Mouse (Mus musculus) hindbrain, embryonic 13.5 days (tissue): Measurements from ENCODE around the gene Iqgap1. TPM values are rescaled to one million over a fixed set of nuclear protein-coding genes. Genes with fewer than 3 reads are reported as not detected.
"Not testable (repeated sequence)": the region's sequence is repeated elsewhere in the genome, so short reads cannot be mapped to it uniquely, and the experiment has no call there.

ENCODE experiments used
- ATAC-seq: fragments of 200-750 bp; cut with Nextera tagmentation; 2 replicates; pipeline ENCODE4 v1.8.0; 2017; ENCODE audit warnings: moderate TSS enrichment; ENCODE audit not compliant: low FRiP score
- H3K27ac ChIP-seq: fragments of 300-500 bp; sonication (generic); 2 replicates; pipeline ENCODE4 v1.5.1; 2015; ENCODE audit warnings: inconsistent platforms, mild to moderate bottlenecking, moderate library complexity
- H3K27me3 ChIP-seq: fragments of 300-500 bp; sonication (generic); 2 replicates; pipeline ENCODE4 v1.6.1; 2015; ENCODE audit warnings: mild to moderate bottlenecking, inconsistent platforms
- H3K36me3 ChIP-seq: fragments of 300-500 bp; sonication (generic); 2 replicates; pipeline ENCODE4 v1.6.1; 2015; ENCODE audit warnings: mild to moderate bottlenecking, inconsistent platforms
- H3K4me1 ChIP-seq: fragments of 300-500 bp; sonication (generic); replicated peaks from 2 replicates; pipeline ENCODE4 v1.6.1; 2015; ENCODE audit warnings: inconsistent platforms
- H3K4me2 ChIP-seq: fragments of 300-500 bp; sonication (generic); 2 replicates; pipeline ENCODE4 v1.6.1; 2015; ENCODE audit warnings: inconsistent platforms, mild to moderate bottlenecking, moderate library complexity
- H3K4me3 ChIP-seq: fragments of 300-500 bp; sonication (generic); 2 replicates; pipeline ENCODE4 v1.5.1; 2015; ENCODE audit warnings: mild to moderate bottlenecking, inconsistent platforms
- H3K9ac ChIP-seq: fragments of 300-500 bp; sonication (generic); 2 replicates; pipeline ENCODE4 v1.6.1; 2015; ENCODE audit warnings: mild to moderate bottlenecking, inconsistent platforms
- H3K9me3 ChIP-seq: fragments of 300-500 bp; sonication (generic); 2 replicates; pipeline ENCODE4 v1.6.1; 2016; ENCODE audit warnings: inconsistent platforms
- WGBS: fragments of 180-500 bp; shearing (Covaris S2); methylation state at CpG from one replicate; pipeline ENCODE4 v1.1.7; 2015; 5-methylcytosine and 5-hydroxymethylcytosine counted together
- polyA plus RNA-seq: library from polyadenylated mRNA; unstranded; fragments of >200 nt; fragmentation: Nextera tagmentation; extraction: Ambion mirVana; gene quantifications from 2 replicates; pipeline ENCODE4 v1.2.1, GENCODE M21; 2015

The Iqgap1 gene
- polyA plus RNA-seq, 1 experiment from 2014 or later, result 21.1 TPM

- 94% methylated on average over 15 of the region's 15 CpGs for WGBS
- no peak for ATAC-seq
- H3K27ac ChIP-seq, result no peak overlapping the region
Measured at GRCm38 (mm10) chr7:80774615-80775447, 50.9 kb downstream of the Iqgap1 start.

GRCm38 (mm10) chr7:80773834-80774614, 51.8 kb downstream of the Iqgap1 start:
- H3K36me3 ChIP-seq, result no peaks in the 10 kb centered on the region
- peak overlapping the region; percentile 48; the same call in 1 of the 2 replicates for H3K27ac ChIP-seq
- no peak overlapping the region for H3K4me2 ChIP-seq
- H3K4me3 ChIP-seq, result no peak overlapping the region
- H3K4me1 ChIP-seq, result peaks cover 4% of the 10 kb centered on the region; the same call in 1 of the 2 replicates
- no peak overlapping the region for H3K9ac ChIP-seq
- no peaks in the 10 kb centered on the region for H3K27me3 ChIP-seq
- H3K9me3 ChIP-seq, result no peaks in the 10 kb centered on the region
- WGBS, result 83% methylated on average over 14 of the region's 14 CpGs
- no peak for ATAC-seq

More at GRCm38 (mm10) chr7:80774615-80775447, 50.9 kb downstream of the Iqgap1 start:
- no peaks in the 10 kb centered on the region for H3K27me3 ChIP-seq
- peaks cover 4% of the 10 kb centered on the region; the same call in 1 of the 2 replicates for H3K4me1 ChIP-seq
- H3K9me3 ChIP-seq, result no peaks in the 10 kb centered on the region
- H3K9ac ChIP-seq, result no peak overlapping the region
- H3K36me3 ChIP-seq, result no peaks in the 10 kb centered on the region
- no peak overlapping the region for H3K4me3 ChIP-seq
- H3K4me2 ChIP-seq, result no peak overlapping the region

DNA sequence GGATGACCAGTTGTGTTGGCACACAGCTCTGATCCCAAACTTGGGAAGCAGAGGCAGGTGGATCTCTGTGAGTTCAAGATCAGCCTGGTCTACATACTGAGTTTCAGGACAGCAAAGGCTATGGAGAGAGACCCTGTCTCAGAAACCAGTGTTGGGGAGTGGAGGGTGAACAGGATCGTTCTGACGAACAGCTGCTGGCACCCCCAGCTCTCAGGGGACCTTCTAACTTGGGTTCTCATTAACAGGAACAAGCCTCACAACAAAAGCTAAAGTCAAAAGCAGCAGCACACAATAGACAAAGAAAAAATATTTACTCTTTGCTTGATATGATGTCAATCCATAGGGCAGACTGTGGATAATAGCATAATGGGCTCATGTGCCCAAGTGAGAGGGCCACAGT, 55.3 kb downstream of the Iqgap1 start:
- H3K9ac ChIP-seq, result no peak overlapping the region
- H3K4me1 ChIP-seq, result peaks cover 13% of the 10 kb centered on the region; the same call in 1 of the 2 replicates
- H3K9me3 ChIP-seq, result no peaks in the 10 kb centered on the region
- H3K27me3 ChIP-seq, result no peaks in the 10 kb centered on the region
- no peak overlapping the region for H3K27ac ChIP-seq
- H3K4me3 ChIP-seq, result no peak overlapping the region
- no peak overlapping the region for H3K4me2 ChIP-seq
- H3K36me3 ChIP-seq, result peaks cover 8% of the 10 kb centered on the region
- WGBS, result 72% methylated on average over 2 of the region's 2 CpGs
- ATAC-seq, result no peak

- Histone ChIP-seq H3K27me3 (no peaks in the 10 kb centered on the region), H3K9me3 (no peaks in the 10 kb centered on the region), H3K9ac (no peak overlapping the region; the same call in 1 of the 2 replicates), H3K4me2 (no peak overlapping the region), H3K36me3 (peaks cover 8% of the 10 kb centered on the region), H3K4me3 (no peak overlapping the region), H3K27ac (peak overlapping the region; percentile 56; the same call in 1 of the 2 replicates), H3K4me1 (peaks cover 20% of the 10 kb centered on the region)
- 84% methylated on average over 11 of the region's 11 CpGs for WGBS
- no peak for ATAC-seq
Measured at GRCm38 (mm10) chr7:80766861-80767312, 58.9 kb downstream of the Iqgap1 start.

GRCm38 (mm10) chr7:80766072-80766471, 59.7 kb downstream of the Iqgap1 start:
- WGBS, result 75% methylated on average over 3 of the region's 3 CpGs
- Histone ChIP-seq H3K36me3 (peaks cover 8% of the 10 kb centered on the region), H3K4me2 (no peak overlapping the region), H3K9ac (no peak overlapping the region), H3K9me3 (no peaks in the 10 kb centered on the region), H3K4me1 (peaks cover 20% of the 10 kb centered on the region), H3K4me3 (no peak overlapping the region), H3K27me3 (no peaks in the 10 kb centered on the region), H3K27ac (no peak overlapping the region)
- ATAC-seq, result no peak

DNA sequence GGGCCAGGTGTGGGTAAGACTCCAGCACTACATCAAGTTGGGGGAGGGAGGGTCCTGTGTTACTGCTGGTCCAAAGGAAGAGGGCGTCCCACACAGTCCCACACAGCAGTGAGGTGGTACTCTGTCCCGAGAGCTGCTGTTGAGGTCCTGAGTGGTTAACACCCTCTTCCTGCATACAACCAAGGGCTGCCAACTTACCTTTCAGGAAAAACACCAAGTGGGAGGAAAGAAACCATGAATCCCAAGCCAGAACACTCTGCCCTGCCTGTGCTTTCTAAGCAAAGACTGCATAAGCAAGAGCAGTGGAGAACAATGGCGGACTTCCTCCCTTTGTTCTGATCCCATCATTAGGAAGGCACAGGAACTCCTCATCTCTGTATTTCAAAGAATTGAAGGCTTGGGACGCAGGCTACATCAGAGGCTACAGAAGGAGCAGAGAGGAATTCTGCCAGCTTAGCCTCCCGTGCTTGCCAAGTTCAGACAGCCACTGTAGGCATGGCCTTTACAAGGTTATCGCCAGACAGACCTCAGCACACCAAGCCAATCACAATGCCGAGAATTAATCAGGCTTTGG, 61.8 kb downstream of the Iqgap1 start:
- H3K4me3 ChIP-seq, result no peak overlapping the region
- H3K27me3 ChIP-seq, result no peaks in the 10 kb centered on the region
- H3K27ac ChIP-seq, result peak overlapping the region; percentile 63
- no peak overlapping the region; the same call in 1 of the 2 replicates for H3K4me2 ChIP-seq
- 57% methylated on average over 7 of the region's 7 CpGs for whole genome bisulfite sequencing
- peaks cover 20% of the 10 kb centered on the region for H3K4me1 ChIP-seq
- H3K36me3 ChIP-seq, result peaks cover 8% of the 10 kb centered on the region
- no peak overlapping the region for H3K9ac ChIP-seq
- H3K9me3 ChIP-seq, result no peaks in the 10 kb centered on the region
- no peak for ATAC-seq

DNA sequence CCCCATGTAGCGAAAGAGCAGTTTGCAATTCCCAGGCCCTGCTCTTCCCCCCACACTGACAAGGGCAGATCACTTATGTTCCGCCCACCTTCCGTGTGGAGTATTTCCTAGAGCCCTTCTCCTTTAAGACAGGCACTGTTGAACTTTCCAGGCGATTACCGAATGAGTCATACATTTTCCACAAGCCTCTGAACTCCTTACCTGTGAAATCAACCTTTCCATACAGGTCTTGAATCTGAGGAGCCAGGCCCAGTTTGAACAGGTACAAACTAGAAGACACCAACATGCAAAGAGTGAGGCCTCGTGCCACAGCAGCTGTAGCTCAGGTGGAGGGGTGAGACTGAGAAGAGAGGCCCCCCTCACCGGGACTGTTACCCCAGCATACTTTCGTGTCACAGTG, 63.5 kb downstream of the Iqgap1 start:
- H3K4me1 ChIP-seq, result peaks cover 19% of the 10 kb centered on the region
- H3K4me2 ChIP-seq, result no peak overlapping the region
- WGBS, result 87% methylated on average over 8 of the region's 8 CpGs
- H3K27me3 ChIP-seq, result no peaks in the 10 kb centered on the region
- no peak overlapping the region for H3K4me3 ChIP-seq
- no peak overlapping the region for H3K27ac ChIP-seq
- H3K9me3 ChIP-seq, result no peaks in the 10 kb centered on the region
- peaks cover 24% of the 10 kb centered on the region for H3K36me3 ChIP-seq
- no peak overlapping the region for H3K9ac ChIP-seq
- no peak for ATAC-seq

- H3K4me2 ChIP-seq, result no peak overlapping the region
- no peak overlapping the region for H3K9ac ChIP-seq
- WGBS, result 87% methylated on average over 2 of the region's 2 CpGs
- no peaks in the 10 kb centered on the region for H3K4me1 ChIP-seq
- no peaks in the 10 kb centered on the region for H3K27me3 ChIP-seq
- H3K9me3 ChIP-seq, result no peaks in the 10 kb centered on the region
- H3K36me3 ChIP-seq, result peaks cover 84% of the 10 kb centered on the region
- no peak overlapping the region for H3K27ac ChIP-seq
- ATAC-seq, result no peak
- no peak overlapping the region for H3K4me3 ChIP-seq
Measured at GRCm38 (mm10) chr7:80754086-80754485, 71.7 kb downstream of the Iqgap1 start.

DNA sequence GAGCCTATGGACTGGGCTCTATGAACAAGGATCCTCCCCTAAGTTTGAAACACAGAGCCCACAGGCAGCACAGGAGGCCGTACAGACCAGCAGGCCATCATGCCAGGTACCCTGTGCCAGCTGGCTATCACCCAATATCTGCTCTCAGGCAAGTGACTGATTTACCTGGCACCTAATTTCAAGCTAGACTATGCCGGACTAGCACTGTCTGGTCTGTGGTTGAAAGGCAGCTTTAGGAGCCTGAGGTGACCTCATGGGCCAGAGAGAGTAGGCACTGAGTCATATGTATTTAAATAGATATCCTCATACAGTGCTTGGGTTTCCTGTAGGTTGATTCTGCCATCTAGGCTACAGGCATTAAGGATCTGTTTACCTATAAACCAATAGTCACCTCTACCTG, 72.2 kb downstream of the Iqgap1 start:
- 89% methylated on average over 2 of the region's 2 CpGs for WGBS
- H3K4me1 ChIP-seq, result no peaks in the 10 kb centered on the region
- no peak overlapping the region for H3K9ac ChIP-seq
- no peak overlapping the region for H3K4me2 ChIP-seq
- ATAC-seq, result no peak
- H3K27me3 ChIP-seq, result no peaks in the 10 kb centered on the region
- H3K9me3 ChIP-seq, result no peaks in the 10 kb centered on the region
- H3K27ac ChIP-seq, result no peak overlapping the region
- H3K36me3 ChIP-seq, result peaks cover 84% of the 10 kb centered on the region
- H3K4me3 ChIP-seq, result no peak overlapping the region

DNA sequence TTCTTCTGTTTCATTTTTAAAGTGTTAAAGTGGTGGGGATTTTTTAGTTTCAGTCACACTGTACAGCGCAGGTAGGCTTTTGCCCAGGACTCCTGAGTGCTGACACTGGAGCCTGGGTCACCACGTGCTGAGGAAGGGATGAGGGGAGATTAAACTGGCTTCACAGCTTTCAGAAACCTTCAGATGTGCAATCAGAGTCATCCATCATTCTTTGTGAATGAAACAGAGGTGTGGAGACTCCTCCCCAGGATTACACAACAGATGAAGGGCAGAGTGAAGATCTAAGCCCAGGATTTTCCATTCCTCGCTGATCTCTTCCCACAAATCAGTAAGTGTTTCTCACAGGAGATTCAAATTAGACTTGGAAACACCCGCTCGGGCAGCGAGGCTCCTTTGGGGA, 76.2 kb downstream of the Iqgap1 start:
- peaks cover 19% of the 10 kb centered on the region for H3K4me1 ChIP-seq
- no peak overlapping the region for H3K9ac ChIP-seq
- no peak overlapping the region for H3K4me2 ChIP-seq
- no peak for ATAC-seq
- no peaks in the 10 kb centered on the region for H3K9me3 ChIP-seq
- H3K27ac ChIP-seq, result no peak overlapping the region
- H3K27me3 ChIP-seq, result no peaks in the 10 kb centered on the region
- peaks cover 65% of the 10 kb centered on the region for H3K36me3 ChIP-seq
- no peak overlapping the region for H3K4me3 ChIP-seq
- WGBS, result 63% methylated on average over 6 of the region's 6 CpGs

DNA sequence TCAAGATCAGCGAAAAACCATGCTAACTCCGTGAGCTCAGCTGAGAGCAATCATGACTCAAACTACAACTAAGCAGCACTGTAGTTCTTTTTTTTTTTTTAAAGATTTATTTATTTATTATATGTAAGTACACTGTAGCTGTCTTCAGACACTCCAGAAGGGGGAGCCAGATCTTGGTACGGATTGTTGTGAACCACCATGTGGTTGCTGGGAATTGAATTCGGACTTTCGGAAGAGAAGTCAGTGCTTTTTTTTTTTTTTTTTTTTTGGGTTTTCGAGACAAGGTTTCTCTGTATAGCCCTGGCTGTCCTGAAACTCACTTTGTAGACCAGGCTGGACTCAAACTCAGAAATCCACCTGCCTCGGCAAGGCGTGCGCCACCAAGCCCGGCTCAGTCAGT, 76.7 kb downstream of the Iqgap1 start:
- not testable (repeated sequence) for H3K4me2 ChIP-seq

DNA sequence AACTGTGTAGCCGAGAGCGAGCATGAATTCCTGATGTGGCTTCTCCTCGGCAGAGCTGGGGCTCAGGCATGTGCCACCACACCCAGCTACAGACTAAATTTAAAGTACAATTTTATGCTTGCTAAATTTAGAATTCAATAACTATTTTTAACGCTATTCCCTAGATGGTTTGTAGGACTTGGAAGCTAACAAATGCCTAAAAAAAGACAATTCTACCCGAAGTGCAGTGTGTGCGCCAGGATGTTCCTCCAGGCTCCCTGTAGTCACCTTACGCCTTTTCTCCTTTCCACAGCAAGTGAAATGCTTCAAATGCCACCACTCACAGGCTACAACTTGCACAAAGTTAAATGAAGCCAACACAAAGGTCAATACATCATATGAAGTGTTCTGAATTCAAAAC, 78.4 kb downstream of the Iqgap1 start:
- Histone ChIP-seq H3K4me3 (no peak overlapping the region), H3K4me1 (peaks cover 19% of the 10 kb centered on the region), H3K4me2 (no peak overlapping the region), H3K9ac (no peak overlapping the region), H3K9me3 (no peaks in the 10 kb centered on the region), H3K36me3 (peaks cover 66% of the 10 kb centered on the region), H3K27me3 (no peaks in the 10 kb centered on the region), H3K27ac (no peak overlapping the region)
- ATAC-seq, result no peak
- 79% methylated on average over 7 of the region's 7 CpGs for WGBS

More for the DNA sequence above, 76.7 kb downstream of the Iqgap1 start:
- not testable (repeated sequence) for ATAC-seq, H3K27ac ChIP-seq, H3K9ac ChIP-seq, H3K9me3 ChIP-seq, H3K4me3 ChIP-seq, H3K27me3 ChIP-seq
- Histone ChIP-seq H3K36me3 (peaks cover 66% of the 10 kb centered on the region), H3K4me1 (peaks cover 19% of the 10 kb centered on the region)
- WGBS, result 96% methylated on average over 9 of the region's 10 CpGs
